Mouse (Mus musculus) embryo, embryonic 10.5 days (tissue): Measurements from ENCODE around the gene Rps6ka5.

Experiments used
- DNase-seq: peaks from one replicate; pipeline ENCODE4 v3.0.0-alpha.2; 2015; ENCODE audit warnings: low spot score

Rps6ka5 gene

GRCm38 (mm10) chr12:100726651-100727050 lies at the start of gene Rps6ka5:
TSS of gene Rps6ka5 (minus strand) at chr12:100726983.
- no peak for DNase-seq

- no peak for DNase-seq
Observed at GRCm38 (mm10) chr12:100775911-100776581, 49.3 kb upstream of the Rps6ka5 start.

- DNase-seq: no peak
Observed at GRCm38 (mm10) chr12:100775291-100775690, 48.5 kb upstream of the Rps6ka5 start.

GRCm38 (mm10) chr12:100774756-100775155 lies 48.0 kb upstream of the Rps6ka5 start:
- DNase-seq: no peak

- peak; percentile 8 for DNase-seq
Observed at GRCm38 (mm10) chr12:100772230-100772984, 45.6 kb upstream of the Rps6ka5 start.

GRCm38 (mm10) chr12:100770765-100771164 lies 44.0 kb upstream of the Rps6ka5 start:
- no peak for DNase-seq

GRCm38 (mm10) chr12:100769871-100770270 lies 43.1 kb upstream of the Rps6ka5 start:
- no peak for DNase-seq

- no peak for DNase-seq
Observed at GRCm38 (mm10) chr12:100764329-100765018, 37.7 kb upstream of the Rps6ka5 start.

- no peak for DNase-seq
Observed at GRCm38 (mm10) chr12:100762663-100763425, 36.1 kb upstream of the Rps6ka5 start.

DNA sequence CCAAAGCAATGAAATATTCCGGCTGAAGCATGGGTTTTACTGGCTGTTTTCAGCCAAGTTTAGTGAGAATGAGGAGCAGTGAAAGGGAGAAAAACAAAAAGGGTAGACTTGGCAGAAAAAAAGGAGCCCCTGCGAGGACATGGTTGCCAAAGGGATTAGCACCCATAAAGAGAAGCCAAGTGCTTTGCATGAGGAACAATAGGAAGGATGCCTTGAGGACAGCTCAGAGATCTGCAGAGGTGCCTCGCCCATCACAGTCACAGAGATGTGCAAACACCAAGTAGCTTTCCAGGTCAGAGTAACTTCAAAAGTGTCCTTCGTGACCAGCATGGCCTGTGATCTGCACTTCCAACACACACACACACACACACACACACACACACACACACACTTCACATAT lies 30.6 kb upstream of the Rps6ka5 start:
- DNase-seq: no peak

DNA sequence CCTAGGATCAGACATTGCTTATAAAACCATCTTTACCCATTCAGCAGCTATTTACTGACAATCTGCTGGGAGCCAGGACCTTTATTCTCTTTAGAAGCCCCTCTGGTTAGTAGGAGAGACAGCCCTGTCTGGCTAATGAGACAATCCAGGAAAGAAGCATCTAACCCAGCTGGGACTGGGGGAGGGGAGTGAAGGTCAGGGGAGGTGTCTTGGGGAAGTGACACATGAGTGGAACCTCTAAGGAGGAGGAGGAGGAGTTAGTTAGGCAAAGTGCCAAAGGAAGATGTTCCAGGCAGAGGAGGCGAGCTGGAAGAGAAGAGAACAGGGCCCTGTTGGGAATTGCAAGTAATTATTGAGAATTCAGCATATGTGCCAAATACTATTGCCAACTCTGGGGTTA lies 26.9 kb upstream of the Rps6ka5 start:
- DNase-seq: peak; percentile 5

- DNase-seq: no peak
Observed at GRCm38 (mm10) chr12:100752977-100753376, 26.2 kb upstream of the Rps6ka5 start.

GRCm38 (mm10) chr12:100742468-100742867 lies 15.7 kb upstream of the Rps6ka5 start:
- DNase-seq: no peak

DNA sequence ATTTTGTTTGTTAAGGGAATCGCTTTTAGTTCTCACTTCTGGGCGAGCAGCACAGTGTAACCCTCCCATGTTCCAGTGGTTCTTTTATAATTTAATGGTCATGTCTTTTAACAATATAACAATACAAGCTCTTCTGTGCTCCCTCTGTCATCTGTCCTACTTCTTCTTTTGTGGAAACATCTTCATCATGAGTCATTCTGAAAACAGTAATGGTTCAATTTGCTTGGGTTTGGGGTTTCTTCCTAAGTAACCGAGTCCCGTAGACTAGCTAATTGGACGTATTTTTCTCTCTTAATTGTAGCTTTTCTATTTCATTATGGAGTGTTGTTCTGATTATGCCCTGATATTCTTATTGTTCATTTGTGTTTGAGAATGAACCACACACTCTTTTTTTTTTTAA lies 13.5 kb upstream of the Rps6ka5 start:
- DNase-seq: no peak

- no peak for DNase-seq
Observed at GRCm38 (mm10) chr12:100739011-100739570, 12.3 kb upstream of the Rps6ka5 start.

DNA sequence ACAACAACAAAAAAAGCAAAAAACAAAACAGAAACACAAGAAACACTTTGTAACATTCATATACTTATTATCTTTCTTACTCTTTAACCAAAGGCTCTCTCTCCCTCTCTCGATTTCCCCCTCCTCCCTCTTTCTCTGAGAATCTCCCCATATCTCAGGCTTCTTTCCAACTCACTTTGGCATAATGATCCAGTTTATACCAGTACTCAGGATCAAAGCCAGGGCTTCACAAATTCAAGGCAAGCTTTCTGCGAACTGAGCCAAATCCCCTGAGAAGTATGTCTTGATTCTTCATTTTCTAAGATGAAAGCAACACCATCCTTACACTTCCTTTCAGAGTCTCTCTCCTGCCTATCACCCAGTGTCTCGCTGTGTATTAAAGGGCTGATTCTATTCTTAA lies 11.7 kb upstream of the Rps6ka5 start:
- no peak for DNase-seq

DNA sequence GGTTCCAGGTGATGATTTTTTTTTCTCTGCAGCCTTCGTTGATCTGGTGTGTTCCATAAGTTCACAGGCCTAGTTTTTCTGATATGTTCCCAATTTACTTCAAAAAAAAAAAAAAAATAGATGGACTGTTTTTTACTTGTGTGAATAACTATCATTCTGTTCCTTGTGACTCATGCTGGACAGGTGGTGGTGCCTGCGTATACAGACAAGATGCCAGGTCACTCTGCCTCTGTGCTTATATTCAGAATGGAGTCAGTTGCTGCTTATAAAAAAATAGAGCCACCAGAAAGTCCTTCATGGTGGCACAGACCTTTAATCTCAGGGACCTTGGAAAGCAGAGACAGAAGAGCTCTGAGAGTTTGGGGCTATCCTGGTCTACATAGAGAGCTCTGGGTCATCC lies 8.8 kb upstream of the Rps6ka5 start:
- DNase-seq: no peak

- no peak for DNase-seq
Observed at GRCm38 (mm10) chr12:100735156-100735555, 8.4 kb upstream of the Rps6ka5 start.

GRCm38 (mm10) chr12:100728646-100729485 lies 2.1 kb upstream of the Rps6ka5 start:
- DNase-seq: no peak

GRCm38 (mm10) chr12:100727891-100728290 lies 1.1 kb upstream of the Rps6ka5 start:
- no peak for DNase-seq

DNA sequence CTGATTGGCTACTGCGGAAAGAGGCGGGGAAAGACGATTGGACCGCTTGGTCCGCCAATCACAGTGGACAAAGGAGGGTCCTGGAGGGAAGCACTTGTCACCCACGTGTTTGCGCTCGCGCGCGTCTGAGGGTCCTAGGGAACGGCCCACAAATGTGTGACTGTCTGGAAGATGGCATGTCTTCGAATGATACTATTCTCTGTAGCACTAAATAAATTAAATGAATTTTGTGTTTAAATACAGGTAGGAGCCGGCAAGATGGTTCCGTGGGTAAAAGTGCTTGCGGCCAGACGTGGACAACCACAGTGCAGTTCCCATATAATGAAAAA lies 1.4 kb downstream of the Rps6ka5 start:
- no peak for DNase-seq
